Mouse (Mus musculus) splenic B cell, adult 2 months (primary cell): ENCODE measurements around the gene Ces1b.
A peak's percentile ranks its signal among the peaks of the same experiment; 100 is the strongest.

ENCODE experiments used
- DNase-seq: peaks from one replicate; pipeline ENCODE4 v3.0.0-alpha.2; 2011; ENCODE audit warnings: low read depth, low spot score
- H3K27me3 ChIP-seq: 2 replicates; pipeline ENCODE4 v1.6.1; 2012; ENCODE audit warnings: mild to moderate bottlenecking, low read length, moderate library complexity, mixed read lengths; ENCODE audit not compliant: control insufficient read depth, poor library complexity, insufficient read depth, severe bottlenecking
- H3K36me3 ChIP-seq: 2 replicates; pipeline ENCODE4 v1.6.1; 2012; ENCODE audit warnings: mild to moderate bottlenecking, low read length, moderate library complexity, mixed read lengths; ENCODE audit not compliant: control insufficient read depth, poor library complexity, insufficient read depth, severe bottlenecking

Gene Ces1b

GRCm38 (mm10) chr8:93040256-93040655 is 39.6 kb downstream of the Ces1b start:
- Histone ChIP-seq H3K36me3 (no peaks in the 10 kb centered on the region), H3K27me3 (no peaks in the 10 kb centered on the region)
- DNase-seq, result no peak

GRCm38 (mm10) chr8:93038831-93039230 is 41.0 kb downstream of the Ces1b start:
- Histone ChIP-seq H3K36me3 (no peaks in the 10 kb centered on the region), H3K27me3 (no peaks in the 10 kb centered on the region)
- DNase-seq, result no peak

- no peak for DNase-seq
- Histone ChIP-seq H3K36me3 (no peaks in the 10 kb centered on the region), H3K27me3 (no peaks in the 10 kb centered on the region)
These were observed 49.2 kb downstream of the Ces1b start for GRCm38 (mm10) chr8:93030664-93031063.

- no peaks in the 10 kb centered on the region for H3K27me3 ChIP-seq
- H3K36me3 ChIP-seq, result no peaks in the 10 kb centered on the region
- no peak for DNase-seq
These were observed 58.1 kb downstream of the Ces1b start for GRCm38 (mm10) chr8:93021738-93022137.

DNA sequence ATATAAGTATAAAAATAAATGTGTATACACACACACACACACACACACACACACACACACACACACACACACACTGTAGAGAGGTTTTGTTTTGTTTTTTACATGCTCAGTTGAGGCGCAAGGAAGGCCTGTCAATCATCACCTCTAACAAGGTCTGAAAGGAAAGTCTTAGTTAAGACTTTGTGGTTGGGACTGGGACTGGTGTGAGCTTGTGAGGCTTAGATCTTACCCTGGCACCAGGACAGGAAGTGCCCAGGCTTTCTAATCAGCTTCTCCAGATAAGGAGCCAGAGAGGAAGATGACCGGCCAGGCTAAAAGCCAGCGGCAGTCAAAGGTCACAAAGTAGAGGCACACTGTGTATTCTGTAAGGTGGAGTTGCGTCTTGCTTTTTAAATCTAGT is 65.5 kb downstream of the Ces1b start:
- Histone ChIP-seq H3K36me3 (no peaks in the 10 kb centered on the region), H3K27me3 (no peaks in the 10 kb centered on the region)
- DNase-seq, result no peak

- Histone ChIP-seq H3K27me3 (no peaks in the 10 kb centered on the region), H3K36me3 (no peaks in the 10 kb centered on the region)
- DNase-seq, result peak; percentile 4
These were observed 67.6 kb downstream of the Ces1b start for GRCm38 (mm10) chr8:93012226-93012625.

- Histone ChIP-seq H3K27me3 (no peaks in the 10 kb centered on the region), H3K36me3 (no peaks in the 10 kb centered on the region)
- DNase-seq, result peak; percentile 64
These were observed 68.4 kb downstream of the Ces1b start for GRCm38 (mm10) chr8:93011439-93011838.

DNA sequence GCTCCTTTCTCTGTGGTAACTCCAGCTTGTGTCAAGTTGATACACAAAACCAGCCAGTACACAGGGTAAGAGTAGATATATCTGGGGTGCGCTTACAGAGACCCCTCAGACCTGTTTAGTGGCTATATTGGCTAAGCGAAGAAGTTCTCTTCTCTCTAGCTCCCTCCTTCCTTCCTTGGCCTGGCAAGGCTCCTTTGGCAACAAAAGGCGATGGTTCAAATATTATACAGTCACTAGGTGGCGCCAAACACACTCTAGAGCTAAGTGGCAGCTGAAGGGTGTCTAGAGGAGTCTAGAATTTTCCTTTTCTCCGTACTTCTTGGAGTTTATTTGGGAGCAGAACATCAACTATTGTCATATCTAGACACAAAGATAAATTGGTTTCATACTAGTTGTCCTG is 69.5 kb downstream of the Ces1b start:
- no peaks in the 10 kb centered on the region for H3K36me3 ChIP-seq
- DNase-seq, result peak; percentile 36

More for the DNA sequence above, 69.5 kb downstream of the Ces1b start:
- H3K27me3 ChIP-seq, result no peaks in the 10 kb centered on the region
